Mouse (Mus musculus) regulatory T cell (primary cell): ENCODE measurements around the gene Als2cl.

Experiments used
- in situ Hi-C: fragments of 300-600 bp; cut with MboI, MseI; formaldehyde crosslinking; loops from one replicate; pipeline ENCODE4 v1.15.1; 2025; ENCODE audit warnings: high pct_unique_total_duplicates

The Als2cl gene

GRCm38 (mm10) chr9:110880772-110881171 is 1.1 kb downstream of the Als2cl start:
- in situ Hi-C loops = no loop called here

- in situ Hi-C loops = no loop called here
These were observed 2.3 kb downstream of the Als2cl start for GRCm38 (mm10) chr9:110881953-110882352.

GRCm38 (mm10) chr9:110887388-110888303 is 8.0 kb downstream of the Als2cl start:
- in situ Hi-C loops = no loop called here

- in situ Hi-C loops = no loop called here
These were observed 9.3 kb downstream of the Als2cl start for GRCm38 (mm10) chr9:110888935-110889334.

GRCm38 (mm10) chr9:110890026-110890783 is 10.5 kb downstream of the Als2cl start:
- in situ Hi-C loops = no loop called here

- in situ Hi-C loops = no loop called here
These were observed 11.6 kb downstream of the Als2cl start for GRCm38 (mm10) chr9:110891077-110891828.

- in situ Hi-C loops = no loop called here
These were observed 12.9 kb downstream of the Als2cl start for GRCm38 (mm10) chr9:110892552-110892951.

- in situ Hi-C loops = no loop called here
These were observed 13.8 kb downstream of the Als2cl start for GRCm38 (mm10) chr9:110893429-110893828.

- in situ Hi-C loops = no loop called here
These were observed 15.8 kb downstream of the Als2cl start for GRCm38 (mm10) chr9:110895507-110895906.

- in situ Hi-C loops = no loop called here
These were observed 16.3 kb downstream of the Als2cl start for GRCm38 (mm10) chr9:110895994-110896393.

- in situ Hi-C loops = no loop called here
These were observed 16.9 kb downstream of the Als2cl start for GRCm38 (mm10) chr9:110896595-110896994.

- in situ Hi-C loops = no loop called here
These were observed 19.9 kb downstream of the Als2cl start for GRCm38 (mm10) chr9:110899451-110900008.

GRCm38 (mm10) chr9:110901204-110901603 is 21.5 kb downstream of the Als2cl start:
- in situ Hi-C loops = no loop called here

- in situ Hi-C loops = no loop called here
These were observed 22.6 kb downstream of the Als2cl start for GRCm38 (mm10) chr9:110902271-110902670.

GRCm38 (mm10) chr9:110907201-110907837 is 27.6 kb downstream of the Als2cl start:
- in situ Hi-C loops = no loop called here

GRCm38 (mm10) chr9:110907838-110908630 is 28.4 kb downstream of the Als2cl start:
- in situ Hi-C loops = no loop called here

GRCm38 (mm10) chr9:110908631-110909016 is 29.0 kb downstream of the Als2cl start:
- in situ Hi-C loops = no loop called here

GRCm38 (mm10) chr9:110909371-110909967 is 29.8 kb downstream of the Als2cl start:
- in situ Hi-C loops = no loop called here

GRCm38 (mm10) chr9:110914631-110915236 is 35.1 kb downstream of the Als2cl start:
- in situ Hi-C loops = no loop called here
